Mouse (Mus musculus) forebrain, embryonic 14.5 days (tissue): Measurements from ENCODE around the gene Drc1. TPM values are rescaled to one million over a fixed set of nuclear protein-coding genes. Genes with fewer than 3 reads are reported as not detected.

Experiments used
- ATAC-seq: fragments of 200-750 bp; cut with Nextera tagmentation; 2 replicates; pipeline ENCODE4 v1.8.0; 2017; ENCODE audit warnings: mild to moderate bottlenecking, moderate library complexity
- DNase-seq: peaks from one replicate; pipeline ENCODE4 v3.0.0-alpha.2; 2015; ENCODE audit warnings: low spot score
- H3K27ac ChIP-seq: fragments of 300-500 bp; sonication (generic); 2 replicates; pipeline ENCODE4 v1.5.1; 2014; ENCODE audit warnings: low read depth, mild to moderate bottlenecking, control low read depth, low read length, moderate library complexity
- H3K27me3 ChIP-seq: fragments of 300-500 bp; sonication (generic); replicated peaks from 2 replicates; pipeline ENCODE4 v1.6.1; 2014; ENCODE audit warnings: low read length, control low read depth, mixed read lengths; ENCODE audit not compliant: control insufficient read depth, insufficient read depth
- H3K36me3 ChIP-seq: fragments of 300-500 bp; sonication (generic); 2 replicates; pipeline ENCODE4 v1.6.1; 2014; ENCODE audit warnings: low read length, control low read depth; ENCODE audit not compliant: control insufficient read depth, insufficient read depth
- H3K4me1 ChIP-seq: fragments of 300-500 bp; sonication (generic); 2 replicates; pipeline ENCODE4 v1.6.1; 2014; ENCODE audit warnings: antibody characterized with exemption, low read length, control low read depth; ENCODE audit not compliant: control insufficient read depth, insufficient read depth
- H3K4me2 ChIP-seq: fragments of 300-500 bp; sonication (generic); 2 replicates; pipeline ENCODE4 v1.6.1; 2014; ENCODE audit warnings: mild to moderate bottlenecking, control low read depth, low read length
- H3K4me3 ChIP-seq: fragments of 300-500 bp; sonication (generic); 2 replicates; pipeline ENCODE4 v1.5.1; 2014; ENCODE audit warnings: low read depth, low read length, control low read depth
- H3K9ac ChIP-seq: fragments of 300-500 bp; sonication (generic); 2 replicates; pipeline ENCODE4 v1.6.1; 2014; ENCODE audit warnings: mild to moderate bottlenecking, low read length, control low read depth, moderate library complexity
- H3K9me3 ChIP-seq: fragments of 300-500 bp; sonication (generic); replicated peaks from 2 replicates; pipeline ENCODE4 v1.6.1; 2016; ENCODE audit warnings: low read length, control low read depth, mixed read lengths; ENCODE audit not compliant: control insufficient read depth
- WGBS: fragments of 180-500 bp; shearing (Covaris S2); extraction: QIAGEN DNeasy Blood & Tissue Kit; methylation state at CpG from one replicate; pipeline ENCODE4 v1.1.7; 2014; 5-methylcytosine and 5-hydroxymethylcytosine counted together
- polyA plus RNA-seq: library from polyadenylated mRNA; unstranded; fragments of >200 nt; fragmentation: Nextera tagmentation; extraction: Ambion mirVana; gene quantifications from 2 replicates; pipeline ENCODE4 v1.2.1, GENCODE M21; 2014

The Drc1 gene
- polyA plus RNA-seq, 1 experiment from 2014 or later = 3.9 TPM

DNA sequence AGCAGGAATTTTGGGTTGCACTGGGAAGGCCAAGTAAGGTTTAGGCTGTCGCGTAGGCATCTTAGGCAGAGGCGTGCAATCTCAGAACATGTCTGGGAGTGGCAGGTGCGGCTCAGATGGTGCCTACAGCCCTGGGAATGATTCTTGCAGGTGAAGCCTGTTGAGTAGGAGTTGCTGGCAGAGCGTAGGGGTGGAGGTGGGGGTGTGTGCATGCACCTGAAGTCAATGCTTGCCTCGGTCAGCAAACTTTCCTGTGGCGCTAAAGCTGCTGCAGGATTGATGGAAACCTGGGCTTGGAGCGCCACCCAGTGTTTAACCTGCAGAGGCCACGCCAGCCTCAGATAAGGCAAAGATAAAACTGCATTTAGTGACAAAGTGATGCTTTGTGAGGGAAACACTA is 61.9 kb downstream of the Drc1 start:
- H3K4me3 ChIP-seq = peak overlapping the region; percentile 14; the same call in 1 of the 2 replicates
- no peaks in the 10 kb centered on the region for H3K36me3 ChIP-seq
- DNase-seq (peak; percentile 84), ATAC-seq (peak; percentile 80)
- 4% methylated on average over 9 of the region's 9 CpGs for WGBS
- H3K4me1 ChIP-seq = no peaks in the 10 kb centered on the region
- no peaks in the 10 kb centered on the region for H3K27me3 ChIP-seq
- no peaks in the 10 kb centered on the region for H3K9me3 ChIP-seq
- H3K27ac ChIP-seq = no peak overlapping the region
- H3K9ac ChIP-seq = peak overlapping the region; percentile 17; the same call in 1 of the 2 replicates
- peak overlapping the region; percentile 49 for H3K4me2 ChIP-seq

DNA sequence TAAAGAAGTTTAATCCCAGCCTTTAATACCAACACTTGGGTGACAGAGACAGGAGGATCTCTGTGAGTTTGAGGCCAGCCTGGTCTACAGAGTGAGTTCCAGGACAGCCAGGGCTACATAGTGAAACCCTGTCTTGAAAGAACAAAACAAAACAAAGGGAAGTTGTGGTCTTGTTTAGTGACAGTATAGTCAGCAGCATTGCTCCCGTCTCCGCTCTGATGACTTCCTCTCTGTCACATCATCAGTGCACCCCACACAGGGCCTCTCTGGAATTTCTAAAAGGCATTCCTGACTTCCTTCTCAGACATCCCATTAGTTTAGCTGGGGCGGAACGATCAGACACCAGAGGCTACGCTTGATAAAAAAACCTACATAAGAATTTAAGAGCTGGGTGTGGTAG is 62.7 kb downstream of the Drc1 start:
- Histone ChIP-seq H3K4me1 (no peaks in the 10 kb centered on the region), H3K27ac (no peak overlapping the region), H3K27me3 (no peaks in the 10 kb centered on the region), H3K9me3 (no peaks in the 10 kb centered on the region), H3K36me3 (no peaks in the 10 kb centered on the region), H3K9ac (no peak overlapping the region), H3K4me3 (no peak overlapping the region), H3K4me2 (no peak overlapping the region)
- 84% methylated on average over 5 of the region's 5 CpGs for WGBS
- DNase-seq (no peak), ATAC-seq (no peak)

- H3K36me3 ChIP-seq = no peaks in the 10 kb centered on the region
- H3K4me3 ChIP-seq = no peak overlapping the region
- H3K9me3 ChIP-seq = no peaks in the 10 kb centered on the region
- H3K27ac ChIP-seq = no peak overlapping the region
- H3K9ac ChIP-seq = no peak overlapping the region
- H3K27me3 ChIP-seq = no peaks in the 10 kb centered on the region
- 57% methylated on average over 3 of the region's 3 CpGs for WGBS
- no peak for DNase-seq
- no peaks in the 10 kb centered on the region for H3K4me1 ChIP-seq
- no peak for ATAC-seq
- no peak overlapping the region for H3K4me2 ChIP-seq
These were observed 72.4 kb downstream of the Drc1 start for GRCm38 (mm10) chr5:30353605-30354004.

GRCm38 (mm10) chr5:30355114-30355513 is 73.9 kb downstream of the Drc1 start:
- Histone ChIP-seq H3K27me3 (no peaks in the 10 kb centered on the region), H3K9ac (no peak overlapping the region), H3K36me3 (no peaks in the 10 kb centered on the region), H3K4me2 (no peak overlapping the region), H3K4me1 (no peaks in the 10 kb centered on the region), H3K4me3 (no peak overlapping the region), H3K27ac (no peak overlapping the region), H3K9me3 (no peaks in the 10 kb centered on the region)
- WGBS = 82% methylated on average over 7 of the region's 7 CpGs
- no peak for DNase-seq
- no peak for ATAC-seq

- no peak overlapping the region for H3K27ac ChIP-seq
- H3K9ac ChIP-seq = no peak overlapping the region
- no peak overlapping the region for H3K4me2 ChIP-seq
- H3K4me3 ChIP-seq = no peak overlapping the region
- 90% methylated on average over 14 of the region's 14 CpGs for WGBS
- ATAC-seq (no peak), DNase-seq (no peak)
- H3K36me3 ChIP-seq = no peaks in the 10 kb centered on the region
- no peaks in the 10 kb centered on the region for H3K9me3 ChIP-seq
- no peaks in the 10 kb centered on the region for H3K4me1 ChIP-seq
- H3K27me3 ChIP-seq = no peaks in the 10 kb centered on the region
These were observed 74.5 kb downstream of the Drc1 start for GRCm38 (mm10) chr5:30355559-30356159.

- WGBS = 85% methylated on average over 7 of the region's 7 CpGs
- no peak overlapping the region for H3K4me3 ChIP-seq
- H3K9me3 ChIP-seq = no peaks in the 10 kb centered on the region
- H3K27me3 ChIP-seq = no peaks in the 10 kb centered on the region
- H3K27ac ChIP-seq = no peak overlapping the region
- H3K4me2 ChIP-seq = no peak overlapping the region
- no peak overlapping the region for H3K9ac ChIP-seq
- ATAC-seq (no peak), DNase-seq (no peak)
- H3K36me3 ChIP-seq = no peaks in the 10 kb centered on the region
- H3K4me1 ChIP-seq = no peaks in the 10 kb centered on the region
These were observed 75.5 kb downstream of the Drc1 start for GRCm38 (mm10) chr5:30356647-30357046.

- Histone ChIP-seq H3K4me1 (no peaks in the 10 kb centered on the region), H3K27me3 (no peaks in the 10 kb centered on the region), H3K4me2 (no peak overlapping the region), H3K9ac (no peak overlapping the region), H3K4me3 (no peak overlapping the region), H3K27ac (no peak overlapping the region), H3K36me3 (no peaks in the 10 kb centered on the region), H3K9me3 (no peaks in the 10 kb centered on the region)
- DNase-seq (no peak), ATAC-seq (no peak)
- WGBS = 91% methylated on average over 10 of the region's 10 CpGs
These were observed 77.4 kb downstream of the Drc1 start for GRCm38 (mm10) chr5:30358436-30359099.

DNA sequence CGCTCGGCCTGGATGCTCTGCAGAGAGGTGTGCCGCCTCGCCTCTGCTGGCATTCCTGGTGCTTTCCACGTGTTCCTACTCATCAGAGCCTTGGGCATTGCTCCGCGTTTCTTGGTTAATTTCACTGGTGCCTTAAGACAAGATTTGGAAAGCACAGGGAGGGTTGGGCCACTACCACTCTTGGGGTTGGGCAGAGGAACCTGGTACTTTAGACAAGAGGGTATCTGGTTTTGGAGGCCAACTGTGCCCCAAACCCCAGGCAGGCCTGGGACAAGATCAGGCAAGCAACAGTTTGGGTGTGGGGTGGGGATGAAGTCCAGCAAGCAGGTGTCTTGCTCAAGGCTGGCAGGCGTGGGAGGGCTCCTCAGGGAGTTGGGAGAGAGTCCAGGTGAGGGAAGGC is 86.2 kb downstream of the Drc1 start:
- Histone ChIP-seq H3K36me3 (no peaks in the 10 kb centered on the region), H3K4me3 (no peak overlapping the region), H3K9me3 (no peaks in the 10 kb centered on the region), H3K27me3 (no peaks in the 10 kb centered on the region), H3K27ac (no peak overlapping the region), H3K9ac (no peak overlapping the region), H3K4me2 (no peak overlapping the region), H3K4me1 (no peaks in the 10 kb centered on the region)
- DNase-seq (no peak), ATAC-seq (no peak)
- 72% methylated on average over 8 of the region's 8 CpGs for WGBS

GRCm38 (mm10) chr5:30369426-30369825 is 88.2 kb downstream of the Drc1 start:
- Histone ChIP-seq H3K4me3 (no peak overlapping the region), H3K4me1 (no peaks in the 10 kb centered on the region), H3K36me3 (no peaks in the 10 kb centered on the region), H3K4me2 (no peak overlapping the region), H3K9ac (no peak overlapping the region), H3K27me3 (no peaks in the 10 kb centered on the region), H3K9me3 (no peaks in the 10 kb centered on the region), H3K27ac (no peak overlapping the region)
- WGBS = 87% methylated on average over 5 of the region's 5 CpGs
- DNase-seq (no peak), ATAC-seq (no peak)
